Mouse (Mus musculus): Measurements from ENCODE around the gene Farsa. TPM values are rescaled to one million over a fixed set of nuclear protein-coding genes. Genes with fewer than 3 reads are reported as not detected.

Farsa gene
- 96.3 and 98.6 TPM in 2 replicates for polyA plus RNA-seq (2016; fragmentation: Nextera tagmentation; extraction: Ambion mirVana)

- WGBS (ENCODE audit: insufficient replicate concordance), result under 1% methylated on average over 39 of the region's 39 CpGs
- Histone ChIP-seq H3K4me3 (peak within 1 kb of the TSS; percentile 94), H3K27ac (peak within 1 kb of the TSS; percentile 91), H3K4me2 (peak within 1 kb of the TSS; percentile 85), H3K9me3 (replicated peaks) (no peaks in the 10 kb centered on the region), H3K36me3 (peaks cover 38% of the 10 kb centered on the region), H3K9ac (peak within 1 kb of the TSS; percentile 96), H3K4me1 (peaks cover 28% of the 10 kb centered on the region), H3K27me3 (replicated peaks) (no peaks in the 10 kb centered on the region)
- ATAC-seq, result peak; percentile 91
These were observed at the start of gene Farsa for GRCm38 (mm10) chr8:84856864-84857441. Gene Farsa, plus strand, starts transcription at chr8:84856989.

- H3K9ac ChIP-seq, result no peak overlapping the region
- H3K4me1 ChIP-seq, result peaks cover 36% of the 10 kb centered on the region
- peaks cover 80% of the 10 kb centered on the region for H3K27me3 ChIP-seq (replicated peaks)
- no peak overlapping the region for H3K4me3 ChIP-seq
- WGBS (ENCODE audit: insufficient replicate concordance), result 62% methylated on average over 12 of the region's 12 CpGs
- no peaks in the 10 kb centered on the region for H3K36me3 ChIP-seq
- peaks cover 5% of the 10 kb centered on the region; the same call in 1 of the 2 replicates for H3K9me3 ChIP-seq (replicated peaks)
- no peak overlapping the region for H3K27ac ChIP-seq
- ATAC-seq, result no peak
- no peak overlapping the region for H3K4me2 ChIP-seq
These were observed 47.5 kb upstream of the Farsa start for GRCm38 (mm10) chr8:84809109-84809940.

- Histone ChIP-seq H3K36me3 (no peaks in the 10 kb centered on the region), H3K9ac (no peak overlapping the region), H3K27me3 (replicated peaks) (peaks cover 80% of the 10 kb centered on the region), H3K9me3 (replicated peaks) (peaks cover 5% of the 10 kb centered on the region; the same call in 1 of the 2 replicates), H3K4me2 (no peak overlapping the region), H3K27ac (no peak overlapping the region), H3K4me1 (peaks cover 41% of the 10 kb centered on the region), H3K4me3 (no peak overlapping the region)
- no peak for ATAC-seq
- WGBS (ENCODE audit: insufficient replicate concordance), result 71% methylated on average over 5 of the region's 5 CpGs
These were observed 46.9 kb upstream of the Farsa start for GRCm38 (mm10) chr8:84809941-84810280.

GRCm38 (mm10) chr8:84810896-84811295 is 45.9 kb upstream of the Farsa start:
- H3K36me3 ChIP-seq, result no peaks in the 10 kb centered on the region
- H3K27me3 ChIP-seq (replicated peaks), result peaks cover 75% of the 10 kb centered on the region
- peaks cover 4% of the 10 kb centered on the region; the same call in 1 of the 2 replicates for H3K9me3 ChIP-seq (replicated peaks)
- H3K4me1 ChIP-seq, result peaks cover 51% of the 10 kb centered on the region
- H3K9ac ChIP-seq, result peak overlapping the region; percentile 18; the same call in 1 of the 2 replicates
- peak; percentile 41 for ATAC-seq
- H3K4me2 ChIP-seq, result peak overlapping the region; percentile 70
- WGBS (ENCODE audit: insufficient replicate concordance), result 2% methylated on average over 32 of the region's 32 CpGs
- no peak overlapping the region for H3K27ac ChIP-seq
- peak overlapping the region; percentile 44 for H3K4me3 ChIP-seq

- Histone ChIP-seq H3K4me1 (peaks cover 52% of the 10 kb centered on the region), H3K9ac (peak overlapping the region; percentile 18; the same call in 1 of the 2 replicates), H3K9me3 (replicated peaks) (no peaks in the 10 kb centered on the region), H3K27me3 (replicated peaks) (peaks cover 71% of the 10 kb centered on the region), H3K27ac (no peak overlapping the region), H3K4me2 (peak overlapping the region; percentile 70), H3K36me3 (no peaks in the 10 kb centered on the region), H3K4me3 (peak overlapping the region; percentile 44)
- WGBS (ENCODE audit: insufficient replicate concordance), result 39% methylated on average over 10 of the region's 10 CpGs
- ATAC-seq, result no peak
These were observed 45.5 kb upstream of the Farsa start for GRCm38 (mm10) chr8:84811303-84811702.

- Histone ChIP-seq H3K9me3 (replicated peaks) (no peaks in the 10 kb centered on the region), H3K27me3 (replicated peaks) (peaks cover 57% of the 10 kb centered on the region), H3K36me3 (no peaks in the 10 kb centered on the region), H3K27ac (no peak overlapping the region), H3K4me1 (peaks cover 52% of the 10 kb centered on the region), H3K4me2 (no peak overlapping the region), H3K4me3 (no peak overlapping the region), H3K9ac (no peak overlapping the region)
- ATAC-seq, result no peak
- WGBS (ENCODE audit: insufficient replicate concordance), result 4% methylated on average over 5 of the region's 5 CpGs
These were observed 43.7 kb upstream of the Farsa start for GRCm38 (mm10) chr8:84813059-84813458.

- Histone ChIP-seq H3K27ac (no peak overlapping the region), H3K36me3 (no peaks in the 10 kb centered on the region), H3K9ac (no peak overlapping the region; the same call in 1 of the 2 replicates), H3K4me3 (no peak overlapping the region), H3K27me3 (replicated peaks) (peaks cover 50% of the 10 kb centered on the region), H3K4me2 (no peak overlapping the region), H3K9me3 (replicated peaks) (no peaks in the 10 kb centered on the region), H3K4me1 (peaks cover 46% of the 10 kb centered on the region)
- ATAC-seq, result no peak
- WGBS (ENCODE audit: insufficient replicate concordance), result 40% methylated on average over 3 of the region's 3 CpGs
These were observed 43.0 kb upstream of the Farsa start for GRCm38 (mm10) chr8:84813830-84814229.

GRCm38 (mm10) chr8:84814240-84814554 is 42.6 kb upstream of the Farsa start:
- H3K27me3 ChIP-seq (replicated peaks), result peaks cover 46% of the 10 kb centered on the region
- 78% methylated on average over 11 of the region's 11 CpGs for WGBS (ENCODE audit: insufficient replicate concordance)
- ATAC-seq, result no peak
- H3K9ac ChIP-seq, result no peak overlapping the region; the same call in 1 of the 2 replicates
- H3K4me1 ChIP-seq, result peaks cover 46% of the 10 kb centered on the region
- H3K9me3 ChIP-seq (replicated peaks), result no peaks in the 10 kb centered on the region
- no peak overlapping the region for H3K27ac ChIP-seq
- no peak overlapping the region for H3K4me3 ChIP-seq
- H3K36me3 ChIP-seq, result no peaks in the 10 kb centered on the region
- H3K4me2 ChIP-seq, result no peak overlapping the region

GRCm38 (mm10) chr8:84814555-84815441 is 42.0 kb upstream of the Farsa start:
- H3K9ac ChIP-seq, result no peak overlapping the region
- H3K4me3 ChIP-seq, result no peak overlapping the region
- peak overlapping the region; percentile 5; the same call in 1 of the 2 replicates for H3K4me2 ChIP-seq
- 47% methylated on average over 19 of the region's 19 CpGs for WGBS (ENCODE audit: insufficient replicate concordance)
- H3K27me3 ChIP-seq (replicated peaks), result peaks cover 40% of the 10 kb centered on the region
- H3K36me3 ChIP-seq, result no peaks in the 10 kb centered on the region
- peaks cover 43% of the 10 kb centered on the region for H3K4me1 ChIP-seq
- H3K27ac ChIP-seq, result no peak overlapping the region
- no peaks in the 10 kb centered on the region for H3K9me3 ChIP-seq (replicated peaks)
- peak; percentile 4; the same call in 1 of the 2 replicates for ATAC-seq

- H3K9ac ChIP-seq, result no peak overlapping the region
- H3K4me3 ChIP-seq, result no peak overlapping the region
- peak; percentile 80 for ATAC-seq
- WGBS (ENCODE audit: insufficient replicate concordance), result 13% methylated on average over 9 of the region's 9 CpGs
- H3K9me3 ChIP-seq (replicated peaks), result no peaks in the 10 kb centered on the region
- H3K4me2 ChIP-seq, result peak overlapping the region; percentile 5; the same call in 1 of the 2 replicates
- no peaks in the 10 kb centered on the region for H3K36me3 ChIP-seq
- peaks cover 39% of the 10 kb centered on the region for H3K27me3 ChIP-seq (replicated peaks)
- peaks cover 36% of the 10 kb centered on the region for H3K4me1 ChIP-seq
- H3K27ac ChIP-seq, result no peak overlapping the region
These were observed 41.2 kb upstream of the Farsa start for GRCm38 (mm10) chr8:84815547-84815946.

GRCm38 (mm10) chr8:84816117-84816516 is 40.7 kb upstream of the Farsa start:
- H3K27ac ChIP-seq, result no peak overlapping the region
- H3K4me3 ChIP-seq, result no peak overlapping the region

More at GRCm38 (mm10) chr8:84816117-84816516, 40.7 kb upstream of the Farsa start:
- no peaks in the 10 kb centered on the region for H3K36me3 ChIP-seq
- H3K27me3 ChIP-seq (replicated peaks), result peaks cover 34% of the 10 kb centered on the region
- H3K4me2 ChIP-seq, result no peak overlapping the region
- H3K4me1 ChIP-seq, result peaks cover 30% of the 10 kb centered on the region
- H3K9me3 ChIP-seq (replicated peaks), result no peaks in the 10 kb centered on the region
- no peak overlapping the region for H3K9ac ChIP-seq
- ATAC-seq, result no peak
- 71% methylated on average over 17 of the region's 17 CpGs for WGBS (ENCODE audit: insufficient replicate concordance)
